Mouse (Mus musculus): Measurements from ENCODE around the gene Slc16a1. TPM values are rescaled to one million over a fixed set of nuclear protein-coding genes. Genes with fewer than 3 reads are reported as not detected.
"Not testable (repeated sequence)": the region's sequence is repeated elsewhere in the genome, so short reads cannot be mapped to it uniquely, and the experiment has no call there.

The Slc16a1 gene
- polyA plus RNA-seq, 1 experiment: 25.8 TPM

DNA sequence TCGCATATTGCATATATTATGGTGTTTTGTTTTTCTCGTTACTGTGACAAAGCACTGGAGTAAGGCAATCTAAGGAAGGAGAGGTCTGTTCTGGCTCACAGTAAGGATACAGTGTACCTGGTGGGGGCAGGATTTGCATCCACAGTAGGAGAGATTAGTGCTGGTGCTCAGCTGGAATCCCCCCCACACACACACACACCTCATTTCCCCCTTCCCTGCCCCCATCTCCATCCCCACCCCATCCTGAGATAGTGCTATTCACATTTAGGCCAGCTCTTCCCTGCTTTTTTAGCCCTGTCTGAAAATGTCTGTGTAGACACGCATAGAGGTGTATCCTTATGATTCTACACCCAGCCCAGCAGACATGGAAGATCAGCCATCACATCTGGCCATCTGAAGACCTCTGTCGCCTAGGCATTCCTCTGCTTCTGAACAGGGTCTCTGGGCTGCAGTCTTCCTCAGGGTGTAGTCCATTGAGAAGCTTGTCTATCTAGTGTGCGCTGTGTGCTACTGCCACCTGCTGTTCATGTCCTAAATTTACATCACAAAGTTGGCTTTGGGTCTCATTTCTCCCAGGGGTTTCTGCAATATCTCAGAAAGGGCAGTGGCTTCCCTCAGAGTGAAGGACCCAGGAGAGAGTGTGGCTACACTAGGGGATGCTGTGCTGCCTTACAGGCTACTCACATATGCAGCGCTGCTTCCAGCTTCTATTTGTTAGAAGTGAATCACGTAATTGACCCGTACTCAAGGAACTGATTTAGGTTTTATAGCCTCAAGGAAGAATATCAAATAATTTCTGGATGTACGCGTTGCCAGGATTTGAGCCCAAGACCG is 44.4 kb downstream of the Slc16a1 start:
- no peaks in the 10 kb centered on the region for H3K27me3 ChIP-seq (ENCODE audit: control insufficient read depth, insufficient read depth, insufficient read length)

GRCm38 (mm10) chr3:104700751-104701335 is 62.4 kb downstream of the Slc16a1 start:
- Histone ChIP-seq H3K36me3 (ENCODE audit: control insufficient read depth, insufficient read depth) (no peaks in the 10 kb centered on the region), H3K79me3 (ENCODE audit: low read depth) (no peaks in the 10 kb centered on the region), H3K27me3 (ENCODE audit: control insufficient read depth, insufficient read depth, insufficient read length) (no peaks in the 10 kb centered on the region), H3K4me3 (ENCODE audit: insufficient read depth, poor library complexity, severe bottlenecking) (no peak overlapping the region), H3K79me2 (ENCODE audit: control insufficient read depth, insufficient read depth) (no peaks in the 10 kb centered on the region), H3ac (ENCODE audit: control insufficient read depth, insufficient read length, low read depth) (no peak overlapping the region)
- peak; percentile 21 for TF ChIP-seq MAX (IDR thresholded peaks at IDR 0.05)
- TF ChIP-seq MYOG (IDR thresholded peaks at IDR 0.05; ENCODE audit: control insufficient read depth, extremely low read depth, insufficient read length): no peak
- TF ChIP-seq FOSL1 (IDR thresholded peaks at IDR 0.05; ENCODE audit: insufficient read depth, low read length, poor library complexity, severe bottlenecking): no peak
- TF ChIP-seq CEBPB (IDR thresholded peaks at IDR 0.05; ENCODE audit: low read depth): no peak
- no peak for TF ChIP-seq USF1 (IDR thresholded peaks at IDR 0.05; ENCODE audit: low read depth)
- TF ChIP-seq CTCF (IDR thresholded peaks at IDR 0.05; ENCODE audit: control insufficient read depth, insufficient read depth, insufficient read length): peak; percentile 89
- TF ChIP-seq MYOD1 (IDR thresholded peaks at IDR 0.05; ENCODE audit: control insufficient read depth, insufficient read length, low read depth): no peak

More for the DNA sequence above, 44.4 kb downstream of the Slc16a1 start:
- Histone ChIP-seq H3K4me3 (ENCODE audit: insufficient read depth, poor library complexity, severe bottlenecking) (no peak overlapping the region), H3K36me3 (ENCODE audit: control insufficient read depth, insufficient read depth) (no peaks in the 10 kb centered on the region), H3K79me2 (ENCODE audit: control insufficient read depth, insufficient read depth) (no peaks in the 10 kb centered on the region), H3K79me3 (ENCODE audit: low read depth) (no peaks in the 10 kb centered on the region), H3ac (ENCODE audit: control insufficient read depth, insufficient read length, low read depth) (no peak overlapping the region)
- TF ChIP-seq CTCF (IDR thresholded peaks at IDR 0.05; ENCODE audit: control insufficient read depth, insufficient read depth, insufficient read length) (peak; percentile 29), MAX (IDR thresholded peaks at IDR 0.05) (no peak)

- TF ChIP-seq MYOG (IDR thresholded peaks at IDR 0.05; ENCODE audit: control insufficient read depth, extremely low read depth, insufficient read length) (no peak), USF1 (IDR thresholded peaks at IDR 0.05; ENCODE audit: low read depth) (no peak), MYOD1 (IDR thresholded peaks at IDR 0.05; ENCODE audit: control insufficient read depth, insufficient read length, low read depth) (no peak), FOSL1 (IDR thresholded peaks at IDR 0.05; ENCODE audit: insufficient read depth, low read length, poor library complexity, severe bottlenecking) (no peak), MAX (IDR thresholded peaks at IDR 0.05) (no peak), CTCF (IDR thresholded peaks at IDR 0.05; ENCODE audit: control insufficient read depth, insufficient read depth, insufficient read length) (no peak), CEBPB (IDR thresholded peaks at IDR 0.05; ENCODE audit: low read depth) (no peak)
- no peaks in the 10 kb centered on the region for H3K79me3 ChIP-seq (ENCODE audit: low read depth)
- no peaks in the 10 kb centered on the region for H3K36me3 ChIP-seq (ENCODE audit: control insufficient read depth, insufficient read depth)
- no peak overlapping the region for H3K4me3 ChIP-seq (ENCODE audit: insufficient read depth, poor library complexity, severe bottlenecking)
- no peak overlapping the region for H3ac ChIP-seq (ENCODE audit: control insufficient read depth, insufficient read length, low read depth)
- H3K27me3 ChIP-seq (ENCODE audit: control insufficient read depth, insufficient read depth, insufficient read length): no peaks in the 10 kb centered on the region
- H3K79me2 ChIP-seq (ENCODE audit: control insufficient read depth, insufficient read depth): no peaks in the 10 kb centered on the region
Observed at GRCm38 (mm10) chr3:104701761-104702160, 63.3 kb downstream of the Slc16a1 start.

- H3K79me3 ChIP-seq (ENCODE audit: low read depth): no peaks in the 10 kb centered on the region
- TF ChIP-seq CTCF (IDR thresholded peaks at IDR 0.05; ENCODE audit: control insufficient read depth, insufficient read depth, insufficient read length) (no peak), FOSL1 (IDR thresholded peaks at IDR 0.05; ENCODE audit: insufficient read depth, low read length, poor library complexity, severe bottlenecking) (no peak), MYOG (IDR thresholded peaks at IDR 0.05; ENCODE audit: control insufficient read depth, extremely low read depth, insufficient read length) (no peak), MAX (IDR thresholded peaks at IDR 0.05) (no peak), USF1 (IDR thresholded peaks at IDR 0.05; ENCODE audit: low read depth) (no peak), MYOD1 (IDR thresholded peaks at IDR 0.05; ENCODE audit: control insufficient read depth, insufficient read length, low read depth) (no peak), CEBPB (IDR thresholded peaks at IDR 0.05; ENCODE audit: low read depth) (no peak)
Observed at GRCm38 (mm10) chr3:104703941-104704340, 65.5 kb downstream of the Slc16a1 start.

GRCm38 (mm10) chr3:104706446-104706845 is 68.0 kb downstream of the Slc16a1 start:
- Histone ChIP-seq H3K36me3 (ENCODE audit: control insufficient read depth, insufficient read depth) (no peaks in the 10 kb centered on the region), H3K27me3 (ENCODE audit: control insufficient read depth, insufficient read depth, insufficient read length) (peaks cover 6% of the 10 kb centered on the region), H3K4me3 (ENCODE audit: insufficient read depth, poor library complexity, severe bottlenecking) (no peak overlapping the region), H3ac (ENCODE audit: control insufficient read depth, insufficient read length, low read depth) (no peak overlapping the region), H3K79me3 (ENCODE audit: low read depth) (no peaks in the 10 kb centered on the region), H3K79me2 (ENCODE audit: control insufficient read depth, insufficient read depth) (no peaks in the 10 kb centered on the region)
- no peak for TF ChIP-seq FOSL1 (IDR thresholded peaks at IDR 0.05; ENCODE audit: insufficient read depth, low read length, poor library complexity, severe bottlenecking)
- no peak for TF ChIP-seq MAX (IDR thresholded peaks at IDR 0.05)
- no peak for TF ChIP-seq MYOD1 (IDR thresholded peaks at IDR 0.05; ENCODE audit: control insufficient read depth, insufficient read length, low read depth)
- TF ChIP-seq MYOG (IDR thresholded peaks at IDR 0.05; ENCODE audit: control insufficient read depth, extremely low read depth, insufficient read length): no peak
- no peak for TF ChIP-seq CTCF (IDR thresholded peaks at IDR 0.05; ENCODE audit: control insufficient read depth, insufficient read depth, insufficient read length)
- TF ChIP-seq USF1 (IDR thresholded peaks at IDR 0.05; ENCODE audit: low read depth): no peak
- TF ChIP-seq CEBPB (IDR thresholded peaks at IDR 0.05; ENCODE audit: low read depth): no peak

More at GRCm38 (mm10) chr3:104703941-104704340, 65.5 kb downstream of the Slc16a1 start:
- Histone ChIP-seq H3K79me2 (ENCODE audit: control insufficient read depth, insufficient read depth) (no peaks in the 10 kb centered on the region), H3K27me3 (ENCODE audit: control insufficient read depth, insufficient read depth, insufficient read length) (no peaks in the 10 kb centered on the region), H3K4me3 (ENCODE audit: insufficient read depth, poor library complexity, severe bottlenecking) (no peak overlapping the region), H3ac (ENCODE audit: control insufficient read depth, insufficient read length, low read depth) (no peak overlapping the region), H3K36me3 (ENCODE audit: control insufficient read depth, insufficient read depth) (no peaks in the 10 kb centered on the region)

DNA sequence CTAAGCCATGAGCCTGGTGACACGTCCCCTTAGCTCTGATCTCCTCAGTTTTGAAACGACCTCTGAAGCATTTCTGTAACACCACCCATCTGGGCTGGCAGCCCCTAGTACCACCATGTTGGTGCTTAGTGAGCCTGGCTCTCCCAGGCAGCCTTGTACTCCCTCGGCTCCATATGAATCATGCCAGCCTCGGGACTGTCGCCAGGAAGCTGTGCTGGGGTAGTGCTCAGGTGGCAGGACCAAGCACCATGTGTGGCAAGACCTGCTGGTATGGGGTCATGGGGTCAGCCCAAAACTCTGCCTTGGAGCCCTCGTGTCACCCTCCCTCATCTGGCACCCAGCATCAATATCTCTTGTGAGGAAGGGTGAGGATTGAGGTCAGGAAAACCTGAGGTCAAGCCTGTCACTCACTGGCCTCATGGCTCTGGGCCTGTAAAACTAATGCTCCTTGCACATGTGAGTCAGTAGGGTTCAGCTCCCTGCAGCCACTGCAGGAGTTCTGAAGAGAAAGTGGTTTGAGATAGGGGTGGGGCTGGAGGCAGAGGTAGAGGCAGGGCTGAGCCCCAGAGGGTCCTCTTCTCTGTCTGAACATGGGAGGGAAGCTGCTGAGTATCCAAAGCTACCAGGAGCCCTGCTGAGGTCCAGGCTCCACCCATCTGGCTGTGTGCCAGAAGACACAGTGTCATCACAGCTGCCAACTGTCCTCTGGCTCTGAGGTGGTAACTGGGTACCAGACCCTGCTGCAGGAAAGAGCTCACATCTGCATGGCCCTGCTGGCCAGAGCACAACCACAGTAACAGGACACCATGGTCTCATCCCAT is 68.7 kb downstream of the Slc16a1 start:
- not testable (repeated sequence) for H3K79me3 ChIP-seq (ENCODE audit: low read depth); H3ac ChIP-seq (ENCODE audit: control insufficient read depth, insufficient read length, low read depth)

GRCm38 (mm10) chr3:104707772-104708144 is 69.3 kb downstream of the Slc16a1 start:
- not testable (repeated sequence) for H3K27me3 ChIP-seq (ENCODE audit: control insufficient read depth, insufficient read depth, insufficient read length); H3K4me3 ChIP-seq (ENCODE audit: insufficient read depth, poor library complexity, severe bottlenecking); H3K36me3 ChIP-seq (ENCODE audit: control insufficient read depth, insufficient read depth); H3ac ChIP-seq (ENCODE audit: control insufficient read depth, insufficient read length, low read depth); H3K79me2 ChIP-seq (ENCODE audit: control insufficient read depth, insufficient read depth); H3K79me3 ChIP-seq (ENCODE audit: low read depth)

More for the DNA sequence above, 68.7 kb downstream of the Slc16a1 start:
- not testable (repeated sequence) for H3K27me3 ChIP-seq (ENCODE audit: control insufficient read depth, insufficient read depth, insufficient read length); H3K79me2 ChIP-seq (ENCODE audit: control insufficient read depth, insufficient read depth); H3K4me3 ChIP-seq (ENCODE audit: insufficient read depth, poor library complexity, severe bottlenecking); H3K36me3 ChIP-seq (ENCODE audit: control insufficient read depth, insufficient read depth)
